Mouse (Mus musculus): ENCODE results near the gene Mtor. TPM values are rescaled to one million over a fixed set of nuclear protein-coding genes. Genes with fewer than 3 reads are reported as not detected.

The Mtor gene
- total and polyA plus RNA-seq, 3 experiments: 10.5 to 28.6 (median 24.3) TPM

GRCm38 (mm10) chr4:148583257-148583656, 134.8 kb downstream of the Mtor start:
- Histone ChIP-seq H3K27me3 (replicated peaks) (no peaks in the 10 kb centered on the region), H3K9me3 (replicated peaks; ENCODE audit: low read length) (no peaks in the 10 kb centered on the region), H3K36me3 (replicated peaks in 1 of 2; ENCODE audit: control insufficient read depth in 1 of 2, insufficient read depth in 1 of 2, low read length in 1 of 2) (peaks cover 48 to 60% of the 10 kb centered on the region in 2 experiments), H3K4me3 (replicated peaks in 1 of 3; ENCODE audit: low read depth in 2 of 3, low read length in 2 of 3, poor library complexity in 1 of 3) (no peak overlapping the region), H3K4me1 (ENCODE audit: control insufficient read depth in 1 of 2, insufficient read depth in 2 of 2) (peaks cover 7 to 22% of the 10 kb centered on the region in 2 experiments; a peak in 3 of 4 replicates), H3K27ac (ENCODE audit: insufficient read depth, low read depth) (no peak overlapping the region), H3K4me2 (ENCODE audit: insufficient read depth, low read depth, poor library complexity, severe bottlenecking) (no peak overlapping the region), H3K79me2 (replicated peaks; ENCODE audit: control insufficient read depth, extremely low read depth, insufficient read depth, poor library complexity, severe bottlenecking) (no peaks in the 10 kb centered on the region), H3K9ac (ENCODE audit: insufficient read depth, low read depth) (no peak overlapping the region)
- no peak for TF ChIP-seq ZKSCAN1 (IDR thresholded peaks at IDR 0.05; ENCODE audit: borderline replicate concordance, low read depth, low read length)
- no peak for TF ChIP-seq JUND (conservative IDR thresholded peaks at IDR 0.05; ENCODE audit: low read depth, low read length)
- TF ChIP-seq MAX (IDR thresholded peaks at IDR 0.05; ENCODE audit: low read length): no peak
- no peak for TF ChIP-seq KAT2A (IDR thresholded peaks at IDR 0.05; ENCODE audit: insufficient replicate concordance, low read length)
- no peak for TF ChIP-seq RCOR1 (conservative IDR thresholded peaks at IDR 0.05; ENCODE audit: low read depth, low read length)
- TF ChIP-seq E2F4 (IDR thresholded peaks at IDR 0.05; ENCODE audit: insufficient replicate concordance, low read depth, low read length): no peak
- TF ChIP-seq IRF4 (IDR thresholded peaks at IDR 0.05; ENCODE audit: low read depth, low read length): no peak
- TF ChIP-seq EP300 (IDR thresholded peaks at IDR 0.05; ENCODE audit: low read length): no peak
- TF ChIP-seq TBP (conservative IDR thresholded peaks at IDR 0.05; ENCODE audit: low read depth, low read length): no peak
- TF ChIP-seq MYC (IDR thresholded peaks at IDR 0.05; ENCODE audit: low read depth, low read length): no peak
- TF ChIP-seq ZC3H11A (IDR thresholded peaks at IDR 0.05; ENCODE audit: low read depth, low read length): no peak
- TF ChIP-seq SIN3A (IDR thresholded peaks at IDR 0.05; ENCODE audit: low read length): no peak
- no peak for TF ChIP-seq PAX5 (IDR thresholded peaks at IDR 0.05; ENCODE audit: low read length)
- TF ChIP-seq ZNF384 (IDR thresholded peaks at IDR 0.05; ENCODE audit: low read depth, low read length): no peak
- no peak for TF ChIP-seq CHD2 (IDR thresholded peaks at IDR 0.05; ENCODE audit: low read length)
- no peak for TF ChIP-seq JUN (IDR thresholded peaks at IDR 0.05; ENCODE audit: insufficient read depth, low read depth, low read length)
- TF ChIP-seq ETS1 (conservative IDR thresholded peaks at IDR 0.05; ENCODE audit: low read depth, low read length): no peak
- no peak for TF ChIP-seq MEF2A (IDR thresholded peaks at IDR 0.05; ENCODE audit: borderline replicate concordance, low read depth, low read length)
- TF ChIP-seq ZMIZ1 (IDR thresholded peaks at IDR 0.05; ENCODE audit: low read depth, low read length): no peak
- in situ Hi-C loops (cut with MboI; ENCODE audit: low pct_ligation_motif_present, low pct_unique_long_range_greater_than_20kb, low sequenced_read_pairs): no loop called here
- no peak for DNase-seq (ENCODE audit: extremely low read depth)
- dilution Hi-C loops (cut with MboI; ENCODE audit: extremely low pct_ligation_motif_present, extremely low pct_unique_long_range_greater_than_20kb, low sequenced_read_pairs): no loop called here

DNA sequence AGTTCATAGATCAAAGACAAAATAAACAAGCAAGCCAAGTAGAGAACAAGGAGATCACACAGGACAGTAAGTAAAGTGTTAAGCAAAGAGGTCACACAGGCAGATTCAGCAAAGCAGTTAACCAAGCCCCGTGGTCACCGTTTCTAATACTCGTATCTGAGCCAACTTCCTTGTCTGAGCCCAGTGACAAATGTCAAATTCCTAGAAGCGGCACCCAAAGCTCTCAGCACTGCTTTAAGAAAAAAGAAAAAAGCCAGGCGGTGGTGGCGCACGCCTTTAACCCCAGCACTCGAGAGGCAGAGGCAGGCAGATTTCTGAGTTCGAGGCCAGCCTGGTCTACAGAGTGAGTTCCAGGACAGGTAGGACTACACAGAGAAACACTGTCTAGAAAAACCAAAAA, 138.2 kb downstream of the Mtor start:
- Histone ChIP-seq H3K9me3 (replicated peaks; ENCODE audit: low read length) (no peaks in the 10 kb centered on the region), H3K36me3 (replicated peaks in 1 of 2; ENCODE audit: control insufficient read depth in 1 of 2, insufficient read depth in 1 of 2, low read length in 1 of 2) (peaks cover 14 to 26% of the 10 kb centered on the region in 2 experiments), H3K4me1 (ENCODE audit: control insufficient read depth in 1 of 2, insufficient read depth in 2 of 2) (peaks cover 6 to 22% of the 10 kb centered on the region in 2 experiments), H3K4me2 (ENCODE audit: insufficient read depth, low read depth, poor library complexity, severe bottlenecking) (no peak overlapping the region), H3K4me3 (replicated peaks in 1 of 3; ENCODE audit: low read depth in 2 of 3, low read length in 2 of 3, poor library complexity in 1 of 3) (no peak overlapping the region), H3K9ac (ENCODE audit: insufficient read depth, low read depth) (no peak overlapping the region), H3K27ac (ENCODE audit: insufficient read depth, low read depth) (no peak overlapping the region), H3K79me2 (replicated peaks; ENCODE audit: control insufficient read depth, extremely low read depth, insufficient read depth, poor library complexity, severe bottlenecking) (peaks cover 3% of the 10 kb centered on the region), H3K27me3 (replicated peaks) (no peaks in the 10 kb centered on the region)
- dilution Hi-C loops (cut with MboI; ENCODE audit: extremely low pct_ligation_motif_present, extremely low pct_unique_long_range_greater_than_20kb, low sequenced_read_pairs): no loop called here
- in situ Hi-C loops (cut with MboI; ENCODE audit: low pct_ligation_motif_present, low pct_unique_long_range_greater_than_20kb, low sequenced_read_pairs): no loop called here
- DNase-seq (ENCODE audit: extremely low read depth): no peak
- TF ChIP-seq CTCF (conservative IDR thresholded peaks at IDR 0.05 in 1 of 2, IDR thresholded peaks at IDR 0.05 in 1 of 2; ENCODE audit: low read depth in 2 of 2, low read length in 2 of 2) (no peak), POLR2A (IDR thresholded peaks at IDR 0.05; ENCODE audit: low read depth, low read length) (no peak), RAD21 (IDR thresholded peaks at IDR 0.05; ENCODE audit: low read depth, low read length) (no peak), ZKSCAN1 (IDR thresholded peaks at IDR 0.05; ENCODE audit: borderline replicate concordance, low read depth, low read length) (no peak), MAX (IDR thresholded peaks at IDR 0.05; ENCODE audit: low read length) (no peak), TBP (conservative IDR thresholded peaks at IDR 0.05; ENCODE audit: low read depth, low read length) (no peak), ETS1 (conservative IDR thresholded peaks at IDR 0.05; ENCODE audit: low read depth, low read length) (no peak), MEF2A (IDR thresholded peaks at IDR 0.05; ENCODE audit: borderline replicate concordance, low read depth, low read length) (no peak), KAT2A (IDR thresholded peaks at IDR 0.05; ENCODE audit: insufficient replicate concordance, low read length) (no peak), BHLHE40 (IDR thresholded peaks at IDR 0.05; ENCODE audit: low read depth, low read length) (no peak), USF1 (IDR thresholded peaks at IDR 0.05; ENCODE audit: low read depth, low read length) (no peak), USF2 (conservative IDR thresholded peaks at IDR 0.05; ENCODE audit: low read depth, low read length) (no peak), MXI1 (IDR thresholded peaks at IDR 0.05; ENCODE audit: low read depth, low read length) (no peak), ZC3H11A (IDR thresholded peaks at IDR 0.05; ENCODE audit: low read depth, low read length) (no peak), JUN (IDR thresholded peaks at IDR 0.05; ENCODE audit: insufficient read depth, low read depth, low read length) (no peak)

All from CH12.LX (cell line).